Mouse (Mus musculus) G1E (cell line): ENCODE results near the gene Otop2. TPM values are rescaled to one million over a fixed set of nuclear protein-coding genes. Genes with fewer than 3 reads are reported as not detected.

Experiments
- ATAC-seq: 2 replicates; pipeline ENCODE4 v1.8.0; 2016; ENCODE audit warnings: mild to moderate bottlenecking; ENCODE audit not compliant: insufficient number of reproducible peaks, poor library complexity, low FRiP score, severe bottlenecking; ENCODE audit errors: extremely low read depth
- DNase-seq: peaks from one replicate; pipeline ENCODE4 v3.0.0; 2012; ENCODE audit warnings: low spot score
- H3K27me3 ChIP-seq: 2 replicates; pipeline ENCODE4 v1.6.1; 2012; ENCODE audit warnings: mild to moderate bottlenecking, low read length, inconsistent platforms; ENCODE audit not compliant: insufficient read depth
- H3K36me3 ChIP-seq: replicated peaks from 2 replicates; pipeline ENCODE3; 2012; ENCODE audit warnings: mild to moderate bottlenecking, inconsistent platforms
- H3K4me1 ChIP-seq: 2 replicates; pipeline ENCODE4 v1.6.1; 2012; ENCODE audit warnings: low read depth, low read length, inconsistent platforms, mixed read lengths; ENCODE audit not compliant: insufficient read depth
- H3K4me3 ChIP-seq: 2 replicates; pipeline ENCODE4 v1.5.1; 2012; ENCODE audit warnings: low read depth, mild to moderate bottlenecking, inconsistent platforms, low read length, moderate library complexity, mixed read lengths
- H3K9me3 ChIP-seq: replicated peaks from 2 replicates; pipeline ENCODE4 v1.6.1; 2012; ENCODE audit warnings: inconsistent platforms
- CTCF ChIP-seq: IDR thresholded peaks from 2 replicates; pipeline ENCODE4 v1.5.1; 2012; ENCODE audit warnings: low read depth, low read length, inconsistent platforms, mixed read lengths
- GATA1 ChIP-seq: IDR thresholded peaks from 2 replicates; pipeline ENCODE4 v1.6.1; 2012; ENCODE audit warnings: borderline replicate concordance, low read length, inconsistent platforms, mixed read lengths
- GATA2 ChIP-seq: IDR thresholded peaks from 2 replicates; pipeline ENCODE4 v1.6.1; 2012; ENCODE audit warnings: low read depth, low read length, inconsistent platforms, borderline replicate concordance
- POLR2AphosphoS5 ChIP-seq: IDR thresholded peaks from 2 replicates; pipeline ENCODE4 v1.6.1; 2012; ENCODE audit warnings: low read depth, low read length, inconsistent platforms; ENCODE audit not compliant: insufficient replicate concordance
- TAL1 ChIP-seq: conservative IDR thresholded peaks from 2 replicates; pipeline ENCODE4 v1.6.1; 2012; ENCODE audit warnings: low read depth, low read length, inconsistent platforms, mixed read lengths
- polyA plus RNA-seq: library from polyadenylated mRNA; stranded (reverse); fragments of >175 nt; gene quantifications from 2 replicates; pipeline ENCODE4 v1.2.3, GENCODE M21; 2012
- total RNA-seq, 2 experiments: library from RNA; stranded (forward) in 1 of 2; stranded (reverse) in 1 of 2; fragments of 200-1000 nt in 1 of 2; fragments of >200 nt in 1 of 2; fragmentation: Nextera tagmentation in 1 of 2; gene quantifications; 2 replicates each; pipeline ENCODE4 v1.2.3; 2014 to 2017

Otop2 gene
- total and polyA plus RNA-seq, 3 experiments: not detected

DNA sequence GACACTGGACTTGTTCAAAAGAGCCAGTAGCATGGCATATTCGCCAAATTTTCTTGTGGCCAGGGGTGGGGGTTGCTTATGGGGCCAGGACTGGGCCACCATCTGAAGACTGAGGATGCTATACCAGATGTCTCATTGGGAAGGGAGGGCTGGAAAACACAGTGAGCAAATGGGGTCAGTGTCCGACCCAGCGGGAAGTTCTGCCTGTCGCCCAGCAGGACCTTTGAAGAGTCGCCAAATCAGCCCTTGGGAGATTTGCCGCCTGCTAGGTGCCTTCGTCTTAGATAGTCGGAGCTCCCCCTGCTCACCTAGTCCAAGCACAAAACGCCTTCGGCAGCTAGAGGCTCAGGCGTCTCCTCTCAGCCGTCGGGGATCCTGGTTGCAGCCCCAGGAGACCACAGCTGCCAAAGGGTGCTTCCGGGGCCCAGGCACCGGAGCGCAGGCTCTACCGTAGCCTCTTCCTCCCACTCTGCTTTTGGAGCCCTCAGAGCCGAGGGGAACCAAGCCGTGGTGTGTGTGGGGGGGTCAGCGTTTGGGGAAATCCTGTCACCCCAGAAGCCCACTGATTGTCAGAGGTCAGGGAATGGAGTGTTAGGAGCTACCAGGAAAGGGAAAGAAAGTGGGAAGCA is 41.1 kb upstream of the Otop2 start:
- DNase-seq (no peak), ATAC-seq (no peak)
- TF ChIP-seq TAL1 (no peak), GATA1 (no peak), GATA2 (no peak), POLR2AphosphoS5 (no peak), CTCF (no peak)
- H3K9me3 ChIP-seq: peaks cover 5% of the 10 kb centered on the region; the same call in 1 of the 2 replicates
- H3K4me3 ChIP-seq: no peak overlapping the region
- peaks cover 16% of the 10 kb centered on the region for H3K4me1 ChIP-seq
- peaks cover 44% of the 10 kb centered on the region for H3K27me3 ChIP-seq
- peaks cover 35% of the 10 kb centered on the region for H3K36me3 ChIP-seq

DNA sequence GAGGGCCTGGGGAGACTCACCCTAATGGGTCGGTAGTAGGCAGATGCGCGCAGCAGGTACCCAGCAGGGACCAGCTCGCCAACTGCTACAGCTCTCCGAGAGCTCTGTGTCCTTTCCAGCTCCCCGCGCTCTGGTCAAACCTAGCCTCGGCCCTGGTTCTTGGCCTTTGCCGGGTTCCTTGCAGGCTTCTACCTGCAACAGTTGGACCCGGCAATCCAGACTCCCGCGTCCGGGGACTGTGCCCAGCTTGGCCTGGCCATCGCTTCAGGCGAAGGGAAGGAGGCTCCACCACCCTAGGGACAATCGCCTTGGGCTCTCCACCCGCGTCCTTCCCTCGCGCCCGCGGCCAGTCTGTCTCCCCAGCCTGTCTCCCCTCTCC is 40.6 kb upstream of the Otop2 start:
- Histone ChIP-seq H3K27me3 (peaks cover 39% of the 10 kb centered on the region), H3K4me1 (peaks cover 21% of the 10 kb centered on the region), H3K9me3 (peaks cover 5% of the 10 kb centered on the region; the same call in 1 of the 2 replicates), H3K36me3 (peaks cover 40% of the 10 kb centered on the region), H3K4me3 (no peak overlapping the region)
- DNase-seq: no peak
- no peak for ATAC-seq
- TF ChIP-seq TAL1: no peak
- TF ChIP-seq GATA1: no peak
- no peak for TF ChIP-seq GATA2
- TF ChIP-seq CTCF: no peak
- no peak for TF ChIP-seq POLR2AphosphoS5

DNA sequence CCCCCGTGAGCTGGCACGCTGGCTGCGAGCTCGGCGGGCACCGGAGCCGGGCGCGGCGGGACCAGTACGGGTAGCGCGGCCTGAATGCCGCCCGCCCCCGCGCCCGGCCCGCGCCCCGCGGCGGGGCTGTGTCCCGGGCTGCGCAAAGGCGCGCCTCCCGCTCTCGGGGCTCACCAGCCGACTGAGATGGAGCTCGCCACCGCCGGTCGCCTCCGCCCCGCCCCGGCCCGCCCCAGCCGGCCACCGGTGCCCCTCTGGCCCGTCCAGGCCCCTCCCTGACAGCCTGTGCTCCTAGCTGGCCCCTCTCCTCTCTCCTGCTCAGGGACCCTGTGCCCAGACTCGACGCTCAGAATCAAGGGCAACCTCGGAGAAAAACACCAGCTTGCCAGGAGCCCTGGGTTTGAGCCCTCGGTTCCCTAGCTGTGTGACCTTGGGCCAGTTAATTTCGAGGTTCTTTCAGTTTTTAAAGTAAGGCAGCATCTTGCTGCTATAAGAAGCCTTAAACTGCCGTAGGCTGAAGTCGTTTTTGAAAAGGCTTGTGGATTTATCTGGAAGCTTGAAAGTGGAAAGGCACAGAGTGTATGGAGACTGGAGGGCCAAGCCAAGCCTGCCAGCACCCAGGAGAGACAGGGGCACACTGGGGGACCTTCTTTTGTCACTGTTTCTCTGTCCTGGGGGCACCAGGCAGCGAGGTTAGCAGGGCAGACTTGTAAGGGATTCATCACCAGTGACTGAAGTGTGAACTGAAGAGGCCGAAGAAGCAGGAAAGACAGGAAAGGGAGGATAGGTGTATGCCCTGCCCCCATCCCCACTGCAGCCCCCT is 39.7 kb upstream of the Otop2 start, which contains the start of gene Grin2c:
Gene Grin2c, minus strand, starts transcription at position 183 of the 823 bp plus-strand sequence.
- Histone ChIP-seq H3K4me1 (peaks cover 23% of the 10 kb centered on the region), H3K4me3 (no peak within 1 kb of the TSS), H3K27me3 (peaks cover 32% of the 10 kb centered on the region), H3K9me3 (peaks cover 5% of the 10 kb centered on the region; the same call in 1 of the 2 replicates), H3K36me3 (peaks cover 49% of the 10 kb centered on the region)
- TF ChIP-seq POLR2AphosphoS5 (no peak), CTCF (no peak), GATA2 (no peak), GATA1 (no peak), TAL1 (no peak)
- ATAC-seq (no peak), DNase-seq (no peak)

DNA sequence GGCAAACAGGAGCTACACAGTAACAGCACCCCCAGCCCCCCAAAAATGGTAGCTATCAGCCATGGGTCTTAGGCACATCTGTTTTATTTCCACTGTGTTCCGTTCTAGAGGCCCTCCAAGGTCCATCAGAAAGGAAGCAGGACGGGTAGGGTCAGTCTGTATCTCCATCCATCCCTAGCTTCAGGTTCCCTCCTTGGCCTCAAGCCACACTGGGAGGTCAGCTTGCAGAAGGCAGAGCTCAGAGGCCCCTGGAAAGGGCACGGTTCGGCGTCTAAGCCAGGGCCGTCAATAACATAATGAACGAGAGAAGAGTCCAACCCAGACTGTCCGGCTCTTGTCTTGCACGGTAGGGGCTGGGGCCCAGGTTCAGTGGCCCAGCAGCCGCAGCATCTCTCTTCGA is 39.0 kb upstream of the Otop2 start:
- ATAC-seq: no peak
- Histone ChIP-seq H3K9me3 (peaks cover 5% of the 10 kb centered on the region; the same call in 1 of the 2 replicates), H3K27me3 (peaks cover 26% of the 10 kb centered on the region), H3K4me3 (no peak overlapping the region), H3K36me3 (peaks cover 56% of the 10 kb centered on the region), H3K4me1 (peaks cover 30% of the 10 kb centered on the region)
- no peak for DNase-seq
- no peak for TF ChIP-seq TAL1
- TF ChIP-seq GATA2: no peak
- no peak for TF ChIP-seq POLR2AphosphoS5
- no peak for TF ChIP-seq GATA1
- TF ChIP-seq CTCF: no peak

DNA sequence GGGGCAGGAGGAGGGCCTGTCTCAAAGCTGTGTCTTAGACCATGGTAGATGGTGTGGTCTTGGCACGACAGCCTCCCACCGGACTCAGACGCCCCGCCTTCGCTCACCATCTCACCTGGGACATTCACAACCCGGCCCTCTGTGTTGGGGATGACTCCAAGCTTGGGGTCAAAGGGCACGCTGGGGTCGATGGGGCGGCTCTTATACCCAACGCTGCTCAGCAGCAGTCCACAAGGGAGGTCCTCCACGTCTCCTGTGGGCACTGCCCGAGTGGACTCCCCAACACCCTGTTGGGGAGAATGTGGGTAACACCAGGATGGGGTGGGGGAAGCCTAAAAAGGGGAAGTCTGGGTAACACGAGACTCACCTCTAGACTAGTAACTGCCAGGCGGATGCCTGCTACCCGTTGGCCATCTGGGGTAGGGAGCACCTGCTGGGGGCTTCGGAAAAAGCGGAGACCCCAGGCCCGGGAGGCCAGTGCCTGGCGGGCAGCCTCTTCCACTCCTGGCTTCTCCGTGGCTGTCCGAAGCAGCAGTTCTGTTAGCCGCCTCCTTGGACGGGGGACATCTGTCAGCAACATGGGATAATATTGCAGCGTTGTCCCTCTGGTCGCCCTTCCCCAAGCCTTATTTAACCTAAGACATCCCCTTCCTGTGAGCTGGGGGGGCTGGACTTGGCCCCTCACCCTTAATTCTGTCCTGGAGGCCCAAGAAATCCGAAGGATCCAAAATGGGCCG is 37.5 kb upstream of the Otop2 start:
- TF ChIP-seq GATA2 (no peak), TAL1 (no peak), POLR2AphosphoS5 (no peak), GATA1 (no peak), CTCF (no peak)
- 0 out of 2 replicates have a peak, but pooled peaks have one; percentile 9 for ATAC-seq
- H3K36me3 ChIP-seq: peaks cover 72% of the 10 kb centered on the region

More for the DNA sequence above, 37.5 kb upstream of the Otop2 start:
- no peak for DNase-seq
- Histone ChIP-seq H3K27me3 (peaks cover 20% of the 10 kb centered on the region; the same call in 1 of the 2 replicates), H3K9me3 (peaks cover 5% of the 10 kb centered on the region; the same call in 1 of the 2 replicates), H3K4me3 (no peak overlapping the region), H3K4me1 (peaks cover 44% of the 10 kb centered on the region)
